Mouse (Mus musculus) cerebellum, adult 2 months (tissue): ENCODE data around the gene Fam3c. TPM values are rescaled to one million over a fixed set of nuclear protein-coding genes. Genes with fewer than 3 reads are reported as not detected.
A peak's percentile ranks its signal among the peaks of the same experiment; 100 is the strongest.

Experiments used
- DNase-seq, 2 experiments: peaks; one replicate each; pipeline ENCODE4 v3.0.0; 2021
- H3K27ac ChIP-seq: fragments of 200-500 bp; 2 replicates; pipeline ENCODE4 v1.5.1; 2012; ENCODE audit warnings: low read length, control low read depth, inconsistent platforms; ENCODE audit not compliant: insufficient read depth
- H3K27me3 ChIP-seq: fragments of 200-500 bp; 2 replicates; pipeline ENCODE4 v1.6.1; 2012; ENCODE audit warnings: inconsistent platforms, mild to moderate bottlenecking, low read length, moderate library complexity; ENCODE audit not compliant: control insufficient read depth, insufficient read depth
- H3K4me1 ChIP-seq: fragments of 200-500 bp; 2 replicates; pipeline ENCODE4 v1.6.1; 2011; ENCODE audit warnings: low read length; ENCODE audit not compliant: control insufficient read depth, insufficient read depth
- H3K4me3 ChIP-seq: fragments of 200-500 bp; replicated peaks from 2 replicates; pipeline ENCODE3; 2011; ENCODE audit warnings: mild to moderate bottlenecking, low read depth, low read length, control low read depth; ENCODE audit not compliant: insufficient read depth
- CTCF ChIP-seq: fragments of 200-500 bp; IDR thresholded peaks from 2 replicates; pipeline ENCODE4 v1.5.1; 2011; ENCODE audit warnings: low read depth, mild to moderate bottlenecking, control low read depth, low read length, moderate library complexity, borderline replicate concordance; ENCODE audit not compliant: insufficient read depth
- POLR2A ChIP-seq: fragments of 200-500 bp; IDR thresholded peaks from 2 replicates; pipeline ENCODE4 v1.6.1; 2011; ENCODE audit warnings: low read length, control low read depth, borderline replicate concordance; ENCODE audit not compliant: insufficient read depth
- WGBS: fragments of 180-500 bp; shearing (Covaris S2); methylation state at CpG from one replicate; pipeline ENCODE4 v1.1.7; 2018; 5-methylcytosine and 5-hydroxymethylcytosine counted together
- polyA plus RNA-seq: library from polyadenylated mRNA; depleted of rRNA; stranded (reverse); fragments of >200 nt; gene quantifications from 2 replicates; pipeline ENCODE4 v1.2.3, GENCODE M21; 2012

Gene Fam3c
- polyA plus RNA-seq, 1 experiment, result 22.9 TPM

DNA sequence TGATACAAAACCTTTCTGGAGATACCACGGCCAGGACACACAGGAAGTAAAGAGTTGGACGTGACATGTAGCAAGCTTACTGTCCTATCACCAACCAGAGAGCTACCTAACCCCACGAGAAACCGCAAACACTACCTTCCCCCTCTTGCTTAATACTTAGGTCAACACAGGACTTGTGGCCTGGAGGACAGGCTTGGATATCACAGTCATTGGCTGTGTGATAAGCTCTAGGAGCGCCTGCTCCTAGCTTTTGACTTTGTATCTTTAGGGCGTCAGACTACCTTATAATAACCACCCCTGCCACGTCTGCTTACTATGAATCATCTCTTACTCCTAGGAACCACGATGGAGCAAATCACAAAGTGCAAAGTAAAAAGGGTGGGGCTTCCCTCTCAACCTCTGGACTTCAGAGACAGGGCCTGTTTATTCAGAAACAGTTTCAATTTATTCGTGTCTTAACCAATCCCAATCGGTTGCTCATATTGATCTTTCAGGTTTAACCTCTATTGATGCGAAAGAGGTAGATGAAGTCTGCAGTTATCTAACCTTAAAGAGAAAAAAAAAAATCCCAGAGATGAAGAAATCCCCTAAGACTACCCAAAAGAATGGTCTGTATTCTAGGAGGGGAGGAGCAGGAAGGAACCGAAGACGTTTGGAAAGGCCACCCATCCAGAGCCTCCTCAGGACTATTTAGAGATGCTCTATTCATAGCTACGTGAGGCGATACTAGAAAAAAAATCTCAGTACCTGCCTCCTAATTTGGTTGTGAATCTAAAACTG lies 16.1 kb downstream of the Fam3c start:
- Histone ChIP-seq H3K27ac (no peak overlapping the region), H3K27me3 (no peaks in the 10 kb centered on the region), H3K4me1 (no peaks in the 10 kb centered on the region), H3K4me3 (no peak overlapping the region)
- TF ChIP-seq POLR2A (no peak), CTCF (no peak)
- 97% methylated on average over 15 of the region's 15 CpGs for WGBS
- DNase-seq, result no peak

GRCm38 (mm10) chr6:22332548-22332947 lies 23.5 kb downstream of the Fam3c start:
- Histone ChIP-seq H3K4me1 (no peaks in the 10 kb centered on the region), H3K27me3 (no peaks in the 10 kb centered on the region), H3K27ac (no peak overlapping the region), H3K4me3 (no peak overlapping the region)
- 98% methylated on average over 2 of the region's 2 CpGs for WGBS
- TF ChIP-seq POLR2A (no peak), CTCF (no peak)
- DNase-seq, result no peak

DNA sequence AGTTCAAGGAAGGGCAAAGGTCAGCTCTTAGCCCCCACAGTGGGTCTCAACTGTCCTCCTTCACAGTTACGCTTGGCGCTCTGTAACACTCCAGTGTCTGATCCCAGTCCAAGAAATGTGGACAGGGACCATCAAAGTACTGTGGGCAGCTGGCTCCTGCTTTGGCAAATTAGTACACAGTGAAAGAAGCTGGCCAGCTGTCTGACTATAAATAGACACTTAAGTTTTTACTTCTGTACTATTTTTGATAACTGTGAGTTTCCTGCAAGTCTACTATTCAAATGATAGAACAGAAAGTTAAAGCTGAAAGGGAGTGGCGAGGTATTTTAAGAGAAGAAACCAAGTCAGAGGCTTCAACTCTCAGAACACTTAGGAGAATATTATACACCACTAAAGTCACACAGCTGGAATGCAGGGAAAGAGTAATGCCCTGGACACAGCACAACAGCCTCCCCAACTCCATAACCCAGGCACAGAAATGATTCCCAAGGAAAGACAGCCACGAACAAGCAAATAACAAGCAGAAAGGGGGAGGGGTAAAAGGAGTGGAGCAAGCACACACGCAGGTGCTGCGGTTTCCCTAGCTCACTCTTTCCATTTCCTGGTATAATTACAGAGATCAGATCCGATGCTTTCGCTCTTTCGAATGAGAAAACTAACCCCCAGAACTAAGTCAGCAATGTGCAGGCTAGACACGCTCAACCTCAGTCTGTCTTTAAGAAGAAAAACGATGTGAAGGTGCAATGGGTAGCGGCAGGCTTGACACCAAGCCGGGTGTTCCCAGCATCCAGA lies 25.7 kb downstream of the Fam3c start:
- no peak overlapping the region for H3K4me3 ChIP-seq
- H3K27me3 ChIP-seq, result no peaks in the 10 kb centered on the region
- DNase-seq, result no peak
- no peak overlapping the region for H3K27ac ChIP-seq
- TF ChIP-seq CTCF (no peak), POLR2A (no peak)
- WGBS, result 83% methylated on average over 13 of the region's 13 CpGs
- no peaks in the 10 kb centered on the region for H3K4me1 ChIP-seq

DNA sequence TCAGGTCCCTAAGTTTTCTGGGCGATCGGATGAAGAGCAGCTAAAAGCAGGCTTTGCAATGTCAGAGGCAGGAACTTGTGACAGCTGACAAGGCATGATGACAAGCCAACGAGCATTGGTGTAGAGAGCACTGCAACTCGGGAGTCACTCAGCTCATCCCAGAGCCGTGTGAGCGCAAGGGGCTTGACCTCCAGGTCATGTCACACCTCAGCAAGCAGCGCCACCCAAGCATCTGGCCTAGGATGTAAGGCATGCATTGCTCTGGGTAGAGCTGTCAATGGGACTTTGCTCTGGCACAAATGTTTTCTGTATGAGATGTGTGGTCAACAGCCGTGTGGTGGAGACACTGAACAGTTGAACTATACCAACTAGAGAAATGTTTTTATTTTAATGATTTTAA lies 28.1 kb downstream of the Fam3c start:
- WGBS, result 68% methylated on average over 8 of the region's 8 CpGs
- no peaks in the 10 kb centered on the region for H3K27me3 ChIP-seq
- H3K4me3 ChIP-seq, result no peak overlapping the region
- H3K4me1 ChIP-seq, result no peaks in the 10 kb centered on the region
- no peak overlapping the region for H3K27ac ChIP-seq
- TF ChIP-seq CTCF (no peak), POLR2A (no peak)
- no peak for DNase-seq

- 43% methylated on average over 4 of the region's 4 CpGs for WGBS
- no peak for DNase-seq
- Histone ChIP-seq H3K27me3 (no peaks in the 10 kb centered on the region), H3K4me1 (no peaks in the 10 kb centered on the region), H3K27ac (no peak overlapping the region), H3K4me3 (no peak overlapping the region)
- TF ChIP-seq POLR2A (no peak), CTCF (no peak)
Observed at GRCm38 (mm10) chr6:22327091-22327490, 29.0 kb downstream of the Fam3c start.

- TF ChIP-seq CTCF (no peak), POLR2A (no peak)
- 82% methylated on average over 4 of the region's 4 CpGs for WGBS
- Histone ChIP-seq H3K27ac (no peak overlapping the region), H3K27me3 (no peaks in the 10 kb centered on the region), H3K4me1 (no peaks in the 10 kb centered on the region), H3K4me3 (no peak overlapping the region)
- DNase-seq, result no peak
Observed at GRCm38 (mm10) chr6:22326289-22326688, 29.8 kb downstream of the Fam3c start.

DNA sequence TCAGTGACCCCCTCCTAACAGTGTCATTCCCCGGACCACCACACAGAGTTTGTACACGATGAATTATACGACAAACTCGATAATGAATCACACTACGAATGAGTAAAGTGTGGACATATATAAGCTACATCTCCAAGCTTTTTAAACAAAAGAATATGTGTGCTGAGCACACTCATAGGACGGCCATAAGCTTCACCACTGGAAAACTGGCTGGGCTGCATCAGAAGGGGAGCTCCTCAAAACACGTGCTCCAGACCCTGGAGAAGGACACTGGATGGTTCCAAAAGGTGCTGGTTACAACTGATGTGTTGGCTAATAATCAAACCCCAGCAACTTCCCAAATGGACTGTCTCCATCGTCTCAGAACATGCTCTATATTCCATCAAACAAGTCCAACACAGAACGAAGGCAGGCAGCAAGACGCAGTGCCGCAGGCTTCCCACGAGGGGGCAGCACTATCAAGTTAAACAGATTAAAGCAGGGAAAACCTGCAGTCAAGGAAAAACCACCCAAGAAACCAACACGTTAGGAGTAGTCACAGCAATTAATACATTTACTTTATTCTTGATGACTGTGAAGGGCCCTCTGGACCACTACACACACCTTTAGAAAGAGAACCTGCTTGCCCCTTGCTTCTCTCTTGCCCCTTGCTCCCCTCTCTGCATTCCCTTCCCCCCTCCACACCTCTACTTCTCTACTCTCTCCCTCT lies 30.5 kb downstream of the Fam3c start:
- peak; percentile 46 to 73 for DNase-seq
- Histone ChIP-seq H3K4me3 (no peak overlapping the region), H3K27me3 (no peaks in the 10 kb centered on the region), H3K27ac (no peak overlapping the region), H3K4me1 (no peaks in the 10 kb centered on the region)
- TF ChIP-seq CTCF (peak; percentile 92), POLR2A (no peak)
- 53% methylated on average over 13 of the region's 13 CpGs for WGBS

DNA sequence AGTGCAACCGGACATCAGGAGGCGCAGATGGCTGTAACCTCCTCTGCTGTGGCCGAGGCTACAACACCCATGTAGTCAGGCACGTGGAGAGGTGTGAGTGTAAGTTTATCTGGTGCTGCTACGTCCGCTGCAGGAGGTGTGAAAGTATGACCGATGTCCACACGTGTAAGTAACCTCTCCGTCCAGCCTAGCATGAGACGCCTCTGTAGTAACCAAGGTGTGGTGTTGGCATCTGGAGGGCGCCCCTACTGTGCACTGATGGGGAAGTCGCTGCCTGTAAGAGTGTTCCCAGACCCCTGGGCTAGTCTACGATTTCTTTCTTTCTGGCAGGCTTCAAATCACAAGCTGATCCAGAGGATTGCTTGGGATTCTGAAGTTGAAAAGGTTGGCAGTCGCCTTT lies 58.0 kb downstream of the Fam3c start:
- no peak for DNase-seq
- no peaks in the 10 kb centered on the region for H3K27me3 ChIP-seq
- TF ChIP-seq POLR2A (no peak), CTCF (no peak)
- H3K4me3 ChIP-seq, result no peak overlapping the region
- WGBS, result 64% methylated on average over 14 of the region's 14 CpGs
- H3K4me1 ChIP-seq, result no peaks in the 10 kb centered on the region
- no peak overlapping the region for H3K27ac ChIP-seq
